Mouse (Mus musculus) neural tube, embryonic 11.5 days (tissue): ENCODE measurements around the gene Msl1. TPM values are rescaled to one million over a fixed set of nuclear protein-coding genes. Genes with fewer than 3 reads are reported as not detected.

ENCODE experiments used
- ATAC-seq: fragments of 200-750 bp; cut with Nextera tagmentation; 2 replicates; pipeline ENCODE4 v1.8.0; 2017; ENCODE audit warnings: moderate number of reproducible peaks, mild to moderate bottlenecking, moderate TSS enrichment, moderate library complexity; ENCODE audit not compliant: insufficient read depth, low FRiP score, low TSS enrichment
- DNase-seq: peaks from one replicate; pipeline ENCODE4 v3.0.0-alpha.2; 2015; ENCODE audit warnings: low spot score
- H3K27ac ChIP-seq: fragments of 300-500 bp; sonication (generic); 2 replicates; pipeline ENCODE4 v1.5.1; 2014; ENCODE audit warnings: low read depth, mild to moderate bottlenecking, low read length
- H3K27me3 ChIP-seq: fragments of 300-500 bp; sonication (generic); 2 replicates; pipeline ENCODE4 v1.6.1; 2014; ENCODE audit warnings: mild to moderate bottlenecking, low read length, mixed read lengths; ENCODE audit not compliant: control insufficient read depth, insufficient read depth
- H3K36me3 ChIP-seq: fragments of 300-500 bp; sonication (generic); 2 replicates; pipeline ENCODE4 v1.6.1; 2014; ENCODE audit warnings: mild to moderate bottlenecking, low read length, moderate library complexity, mixed read lengths; ENCODE audit not compliant: control insufficient read depth, insufficient read depth
- H3K4me1 ChIP-seq: fragments of 300-500 bp; sonication (generic); 2 replicates; pipeline ENCODE4 v1.6.1; 2014; ENCODE audit warnings: low read length, mixed read lengths; ENCODE audit not compliant: control insufficient read depth, insufficient read depth
- H3K4me2 ChIP-seq: fragments of 300-500 bp; sonication (generic); 2 replicates; pipeline ENCODE4 v1.6.1; 2014; ENCODE audit warnings: low read depth, mild to moderate bottlenecking, moderate library complexity
- H3K4me3 ChIP-seq: fragments of 300-500 bp; sonication (generic); 2 replicates; pipeline ENCODE4 v1.5.1; 2014; ENCODE audit warnings: low read depth, low read length
- H3K9ac ChIP-seq: fragments of 300-500 bp; sonication (generic); 2 replicates; pipeline ENCODE4 v1.6.1; 2014; ENCODE audit warnings: mild to moderate bottlenecking, low read length
- H3K9me3 ChIP-seq: fragments of 300-500 bp; sonication (generic); 2 replicates; pipeline ENCODE4 v1.6.1; 2016; ENCODE audit warnings: low read length; ENCODE audit not compliant: control insufficient read depth
- WGBS: fragments of 180-500 bp; shearing (Covaris S2); extraction: QIAGEN DNeasy Blood & Tissue Kit; methylation state at CpG from one replicate; pipeline ENCODE4 v1.1.7; 2014; 5-methylcytosine and 5-hydroxymethylcytosine counted together
- polyA plus RNA-seq: library from polyadenylated mRNA; unstranded; fragments of >200 nt; fragmentation: Nextera tagmentation; extraction: Ambion mirVana; gene quantifications from 2 replicates; pipeline ENCODE4 v1.2.1, GENCODE M21; 2014

The Msl1 gene
- polyA plus RNA-seq, 1 experiment from 2014 or later = 24.2 TPM

DNA sequence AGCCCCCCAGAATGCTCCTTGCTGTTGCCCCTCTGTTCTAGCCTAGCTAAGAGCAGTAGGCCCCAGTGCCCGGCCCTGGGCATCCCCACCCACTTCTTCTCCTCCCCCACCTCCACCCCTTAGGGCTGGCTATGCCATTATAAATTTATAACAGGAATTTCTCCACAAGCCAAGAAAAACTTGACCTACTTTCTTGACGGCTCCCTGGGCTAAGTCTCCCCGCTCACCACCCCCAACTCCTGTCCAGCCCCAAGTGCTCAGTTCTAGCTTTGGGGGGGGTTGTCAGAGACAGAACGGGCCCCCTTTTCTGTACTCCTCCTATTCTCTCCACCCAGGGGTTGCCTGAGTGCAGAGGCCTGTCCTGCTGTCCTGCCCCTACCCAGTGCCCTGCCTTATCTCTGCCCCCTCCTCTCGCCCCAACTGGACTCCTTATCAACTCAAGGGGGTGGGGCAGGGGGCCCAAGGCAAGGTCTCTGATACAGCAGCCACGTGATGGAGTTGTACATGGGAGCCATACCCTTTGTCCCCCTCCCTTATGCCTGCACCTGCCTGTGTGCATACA is 44.0 kb upstream of the Msl1 start:
- WGBS = 47% methylated on average over 6 of the region's 6 CpGs
- Histone ChIP-seq H3K9me3 (no peaks in the 10 kb centered on the region), H3K27me3 (no peaks in the 10 kb centered on the region), H3K4me2 (no peak overlapping the region), H3K9ac (peak overlapping the region; percentile 18; the same call in 1 of the 2 replicates), H3K4me1 (peaks cover 52% of the 10 kb centered on the region), H3K36me3 (no peaks in the 10 kb centered on the region), H3K4me3 (no peak overlapping the region), H3K27ac (peak overlapping the region; percentile 1)
- DNase-seq (no peak), ATAC-seq (no peak)

DNA sequence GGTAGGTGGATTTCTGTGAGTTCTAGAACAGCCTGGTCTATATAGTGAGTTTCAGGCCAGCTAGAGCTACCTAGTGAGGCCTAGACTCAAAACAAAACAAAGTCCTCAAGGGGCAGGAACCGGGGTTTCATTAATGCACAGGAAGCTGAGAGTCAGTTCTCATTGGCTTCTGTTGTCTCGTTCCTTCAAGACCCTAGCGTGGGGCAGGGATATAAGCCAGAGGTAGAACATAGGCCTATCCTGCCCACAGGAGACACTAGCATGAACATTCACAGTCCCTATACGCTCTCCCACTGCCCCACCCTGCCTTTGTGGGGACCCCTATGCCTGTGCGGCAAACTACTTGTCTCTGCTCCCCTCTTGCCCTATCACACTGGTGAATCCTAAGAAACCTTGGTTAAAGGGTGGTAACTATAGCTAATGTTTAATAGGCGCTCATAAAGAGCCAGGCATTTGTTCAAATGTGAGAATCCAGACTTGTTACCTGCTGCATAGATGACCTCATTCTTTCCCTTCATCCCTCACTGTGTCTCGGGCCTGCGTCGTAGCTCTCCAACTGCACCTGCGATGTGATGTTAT is 42.7 kb upstream of the Msl1 start:
- Histone ChIP-seq H3K27ac (no peak overlapping the region), H3K9ac (no peak overlapping the region), H3K4me2 (no peak overlapping the region), H3K36me3 (no peaks in the 10 kb centered on the region), H3K4me3 (no peak overlapping the region), H3K4me1 (peaks cover 40% of the 10 kb centered on the region), H3K27me3 (no peaks in the 10 kb centered on the region), H3K9me3 (no peaks in the 10 kb centered on the region)
- DNase-seq (no peak), ATAC-seq (no peak)
- WGBS = 93% methylated on average over 10 of the region's 10 CpGs

DNA sequence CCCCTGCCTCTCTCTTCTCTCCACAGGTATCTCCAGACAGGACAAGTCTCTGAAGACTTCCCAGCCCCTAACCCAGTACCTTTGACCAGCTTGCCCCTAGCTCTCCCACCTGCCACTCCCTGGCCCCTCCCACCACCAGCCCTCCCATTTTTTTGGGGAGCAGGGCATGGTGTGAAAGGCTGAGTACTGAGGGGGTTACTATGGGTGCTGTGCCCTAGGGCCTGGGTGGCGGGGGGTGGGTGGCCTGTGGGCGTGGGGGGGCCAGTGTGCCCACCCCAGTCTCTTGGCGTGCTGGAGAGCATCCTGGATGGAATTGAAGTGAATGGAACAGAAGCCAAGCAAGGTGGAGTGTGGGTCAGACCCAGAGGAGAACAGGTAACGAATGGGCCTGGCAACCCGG is 42.1 kb upstream of the Msl1 start:
- 91% methylated on average over 5 of the region's 5 CpGs for WGBS
- H3K27me3 ChIP-seq = no peaks in the 10 kb centered on the region

DNA sequence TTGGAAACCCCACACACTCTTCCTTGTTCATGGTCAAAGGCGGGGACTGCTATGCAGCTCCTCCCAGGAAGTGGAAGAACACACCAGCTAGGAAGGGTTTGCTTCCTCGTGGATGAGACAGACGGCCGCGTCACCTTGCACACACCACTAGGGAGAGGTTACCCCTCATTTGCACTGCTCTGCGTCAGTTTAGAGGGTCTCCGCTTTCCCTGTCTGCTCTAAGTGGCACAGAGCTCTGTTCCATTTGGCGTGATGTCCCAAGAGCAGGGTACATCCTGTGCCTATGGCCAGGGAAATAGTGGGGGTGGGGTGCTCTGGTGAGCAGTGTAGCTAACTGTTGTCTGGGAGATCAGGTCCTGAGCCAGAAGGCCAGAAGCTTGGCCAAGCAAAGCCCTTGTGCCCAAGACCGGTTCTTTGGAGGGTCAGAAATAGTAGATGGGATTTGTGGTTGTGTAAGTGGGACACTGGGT is 41.1 kb upstream of the Msl1 start:
- Histone ChIP-seq H3K4me2 (no peak overlapping the region), H3K4me3 (no peak overlapping the region), H3K36me3 (no peaks in the 10 kb centered on the region), H3K9ac (no peak overlapping the region), H3K9me3 (no peaks in the 10 kb centered on the region), H3K27ac (no peak overlapping the region), H3K27me3 (no peaks in the 10 kb centered on the region), H3K4me1 (peaks cover 25% of the 10 kb centered on the region)
- DNase-seq = no peak
- ATAC-seq = no peak
- 72% methylated on average over 9 of the region's 9 CpGs for WGBS

More for the DNA sequence above, 42.1 kb upstream of the Msl1 start:
- Histone ChIP-seq H3K4me2 (no peak overlapping the region), H3K9me3 (no peaks in the 10 kb centered on the region), H3K36me3 (no peaks in the 10 kb centered on the region), H3K9ac (no peak overlapping the region), H3K4me3 (no peak overlapping the region), H3K27ac (no peak overlapping the region), H3K4me1 (peaks cover 34% of the 10 kb centered on the region)
- ATAC-seq (no peak), DNase-seq (no peak)

DNA sequence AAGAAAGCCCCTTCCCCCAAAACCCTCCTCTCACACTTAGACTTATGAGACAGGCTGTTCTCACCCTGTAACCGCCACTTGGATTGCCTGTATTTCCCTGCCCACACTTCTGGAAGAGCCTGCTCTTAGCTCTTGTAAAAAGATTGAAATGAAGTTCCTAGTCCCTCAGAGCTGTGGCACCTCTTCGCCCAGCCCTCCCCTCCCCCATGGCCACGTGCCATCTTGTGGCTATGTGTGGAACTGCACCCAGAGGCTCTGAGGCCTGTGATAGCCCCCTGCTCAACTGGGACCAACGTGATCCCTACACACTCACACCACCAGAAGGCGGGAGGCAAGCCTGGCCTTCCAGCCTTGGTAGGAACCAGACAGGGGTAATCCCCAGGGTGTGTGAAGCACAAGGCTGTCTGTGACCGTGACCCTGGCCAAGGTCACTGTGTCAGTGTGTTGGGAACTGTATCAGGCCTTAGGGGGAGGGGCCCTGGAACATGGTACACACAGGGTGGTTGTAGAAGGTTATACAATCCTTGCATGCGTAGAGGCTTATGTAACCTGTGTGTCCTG is 40.6 kb upstream of the Msl1 start:
- H3K4me1 ChIP-seq = peaks cover 20% of the 10 kb centered on the region
- ATAC-seq = peak; percentile 42; the same call in 1 of the 2 replicates
- H3K27ac ChIP-seq = no peak overlapping the region
- H3K4me3 ChIP-seq = no peak overlapping the region
- WGBS = 22% methylated on average over 7 of the region's 7 CpGs
- H3K27me3 ChIP-seq = no peaks in the 10 kb centered on the region
- no peaks in the 10 kb centered on the region for H3K9me3 ChIP-seq
- no peaks in the 10 kb centered on the region for H3K36me3 ChIP-seq
- no peak overlapping the region for H3K4me2 ChIP-seq
- DNase-seq = peak; percentile 84
- no peak overlapping the region for H3K9ac ChIP-seq

DNA sequence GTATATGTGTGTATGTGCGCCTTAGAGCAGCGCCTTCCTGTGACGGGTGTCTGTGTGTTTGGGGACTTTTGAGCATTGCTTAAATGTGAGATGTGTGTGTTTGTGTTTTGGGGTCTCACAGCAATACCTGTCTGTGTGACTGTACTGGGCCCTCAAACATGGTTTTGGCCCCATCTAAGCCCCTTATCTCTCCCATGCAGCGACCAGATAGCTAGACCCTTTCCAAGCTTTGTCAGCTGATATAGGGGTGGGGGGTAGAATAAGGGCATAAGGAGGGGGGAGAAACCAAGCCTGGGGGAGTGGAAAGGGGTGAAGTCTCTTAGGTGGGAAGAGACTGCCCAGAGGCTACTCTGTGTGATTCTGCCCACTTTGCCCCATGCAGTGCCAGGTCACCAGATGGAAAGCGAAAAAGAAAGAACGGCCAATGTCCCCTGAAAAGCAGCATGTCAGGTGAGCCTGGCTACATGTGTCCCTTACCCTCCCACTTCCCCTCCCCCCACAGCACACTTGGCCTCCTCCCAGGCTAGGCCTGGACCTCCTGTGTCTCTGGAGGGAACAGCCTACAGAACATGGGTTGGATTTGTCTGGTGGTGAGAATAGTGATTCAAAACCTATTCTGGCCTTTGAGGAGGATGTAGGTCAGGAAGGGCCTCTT is 39.5 kb upstream of the Msl1 start:
- 94% methylated on average over 6 of the region's 6 CpGs for WGBS
- Histone ChIP-seq H3K9me3 (no peaks in the 10 kb centered on the region), H3K4me3 (no peak overlapping the region), H3K9ac (no peak overlapping the region), H3K27ac (no peak overlapping the region), H3K4me2 (no peak overlapping the region), H3K27me3 (no peaks in the 10 kb centered on the region), H3K4me1 (peaks cover 9% of the 10 kb centered on the region), H3K36me3 (peaks cover 2% of the 10 kb centered on the region; the same call in 1 of the 2 replicates)
- ATAC-seq = no peak
- no peak for DNase-seq

DNA sequence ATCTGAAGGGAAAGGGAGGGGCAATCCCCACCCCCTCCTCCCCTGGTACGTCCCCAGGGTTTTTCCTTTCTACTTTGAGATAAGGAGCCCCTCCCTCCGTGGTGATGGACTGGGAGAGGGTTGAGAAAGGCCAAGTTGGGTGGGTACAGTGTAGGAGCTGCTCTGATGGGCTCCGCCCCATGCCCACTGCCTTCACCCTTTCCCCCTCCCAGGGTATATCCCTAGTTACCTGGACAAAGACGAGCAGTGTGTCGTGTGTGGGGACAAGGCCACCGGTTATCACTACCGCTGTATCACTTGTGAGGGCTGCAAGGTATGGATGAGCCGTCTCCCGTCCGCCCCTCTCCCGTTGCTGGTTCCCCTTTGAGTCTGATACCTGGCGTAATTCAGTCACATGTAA is 38.6 kb upstream of the Msl1 start:
- ATAC-seq (no peak), DNase-seq (peak; percentile 7)
- Histone ChIP-seq H3K4me2 (no peak overlapping the region), H3K4me1 (peaks cover under 1% of the 10 kb centered on the region), H3K9me3 (no peaks in the 10 kb centered on the region), H3K27me3 (no peaks in the 10 kb centered on the region), H3K9ac (no peak overlapping the region), H3K36me3 (peaks cover 2% of the 10 kb centered on the region; the same call in 1 of the 2 replicates), H3K4me3 (no peak overlapping the region), H3K27ac (no peak overlapping the region)
- WGBS = 95% methylated on average over 12 of the region's 12 CpGs

DNA sequence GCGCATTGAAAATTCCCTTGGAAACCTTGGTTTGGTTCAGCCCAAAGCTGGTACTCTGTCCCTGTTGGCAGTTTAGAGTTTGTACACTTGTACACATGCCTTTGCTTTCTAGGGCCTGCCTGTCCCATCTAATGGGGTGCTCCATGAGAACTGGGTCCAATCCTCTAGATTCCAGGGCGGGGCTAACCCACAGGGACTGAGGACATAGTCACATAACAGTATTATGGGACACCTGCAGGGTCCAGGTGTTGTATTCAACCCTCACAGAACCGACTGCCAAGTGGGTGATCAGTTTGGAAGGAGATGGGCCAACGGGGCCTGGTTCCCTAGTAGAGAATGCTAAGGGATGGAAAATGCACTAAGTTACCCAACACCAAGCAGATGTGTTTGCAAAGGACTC is 33.4 kb upstream of the Msl1 start:
- H3K4me2 ChIP-seq = no peak overlapping the region
- ATAC-seq (no peak), DNase-seq (no peak)
- H3K27ac ChIP-seq = no peak overlapping the region
- peaks cover 4% of the 10 kb centered on the region for H3K36me3 ChIP-seq
- H3K9me3 ChIP-seq = no peaks in the 10 kb centered on the region
- H3K27me3 ChIP-seq = no peaks in the 10 kb centered on the region
- H3K4me1 ChIP-seq = peaks cover 10% of the 10 kb centered on the region
- WGBS = 84% methylated on average over 4 of the region's 4 CpGs
- H3K4me3 ChIP-seq = no peak overlapping the region
- no peak overlapping the region for H3K9ac ChIP-seq
